Mouse (Mus musculus) brain, embryonic 18.5 days (tissue): ENCODE results near the gene 2310030G06Rik.

Experiments
- DNase-seq: peaks from one replicate; pipeline ENCODE4 v3.0.0-alpha.2; 2012; ENCODE audit warnings: low read depth, low spot score

The 2310030G06Rik gene

GRCm38 (mm10) chr9:50700921-50701691 lies 45.2 kb downstream of the 2310030G06Rik start:
- no peak for DNase-seq

GRCm38 (mm10) chr9:50698418-50699409 lies 47.6 kb downstream of the 2310030G06Rik start:
- DNase-seq = no peak

- peak; percentile 76 for DNase-seq
Measured at GRCm38 (mm10) chr9:50697706-50698041, 48.7 kb downstream of the 2310030G06Rik start.

- DNase-seq = no peak
Measured at GRCm38 (mm10) chr9:50696851-50697705, 49.3 kb downstream of the 2310030G06Rik start.

- DNase-seq = no peak
Measured at GRCm38 (mm10) chr9:50695153-50695552, 51.2 kb downstream of the 2310030G06Rik start.

GRCm38 (mm10) chr9:50693631-50694030 lies 52.7 kb downstream of the 2310030G06Rik start:
- no peak for DNase-seq

- DNase-seq = no peak
Measured at GRCm38 (mm10) chr9:50692626-50693580, 53.4 kb downstream of the 2310030G06Rik start.
